Mouse (Mus musculus) lung, adult 2 months (tissue): ENCODE measurements around the gene Shank3.

ENCODE experiments used
- CTCF ChIP-seq: fragments of 200-500 bp; IDR thresholded peaks from 2 replicates; pipeline ENCODE4 v1.5.1; 2011; ENCODE audit warnings: mild to moderate bottlenecking, low read length, control low read depth; ENCODE audit not compliant: insufficient read depth
- POLR2A ChIP-seq: fragments of 200-500 bp; IDR thresholded peaks from 2 replicates; pipeline ENCODE4 v1.6.1; 2011; ENCODE audit warnings: low read depth, mild to moderate bottlenecking, control low read depth, low read length, borderline replicate concordance; ENCODE audit errors: extremely low read depth

- TF ChIP-seq POLR2A, result no peak
- peak; percentile 38 for TF ChIP-seq CTCF
Measured at GRCm38 (mm10) chr15:89494970-89495369, 4.5 kb upstream of the Shank3 start.
